Comparison of ENCODE assay signal across 8 mouse cellular contexts in genomic region chr11:110398553-110399239, GRCm38 (mm10). TPM values are rescaled to one million over a fixed set of nuclear protein-coding genes. Genes with fewer than 3 reads are reported as not detected.
DNase-seq lines count a peak whose midpoint lies in the region; ATAC-seq and TF ChIP-seq lines count a peak whose summit lies in the region.

Map2k6 (plus strand) TSS chr11:110399122.

- peak within 1 kb of the TSS; percentile 53 for H3K9ac ChIP-seq in lung, embryonic 15.5 days

- peak within 1 kb of the TSS; percentile 60 for H3K27ac ChIP-seq in lung, embryonic 15.5 days
- H3K27ac ChIP-seq in olfactory bulb, adult 2 months (ENCODE audit: insufficient read depth, low read depth, low read length), result peak within 1 kb of the TSS; percentile 56

- no peaks in the 10 kb centered on the region for H3K27me3 ChIP-seq in lung, embryonic 15.5 days

- H3K9me3 ChIP-seq in lung, embryonic 15.5 days, result no peaks in the 10 kb centered on the region

- H3K4me1 ChIP-seq in lung, embryonic 15.5 days, result peaks cover 28% of the 10 kb centered on the region
- peaks cover 5% of the 10 kb centered on the region for H3K4me1 ChIP-seq in olfactory bulb, adult 2 months (ENCODE audit: control insufficient read depth, insufficient read depth, low read length)

- TF ChIP-seq POLR2A in olfactory bulb, adult 2 months (IDR thresholded peaks at IDR 0.05; ENCODE audit: insufficient read depth, low read depth, low read length), result no peak

- WGBS in lung, embryonic 15.5 days, result 9% methylated on average over 20 of the region's 20 CpGs
- 8% methylated on average over 20 of the region's 20 CpGs for WGBS in olfactory bulb, adult 2 months

- DNase-seq in NIH3T3 (ENCODE audit: low read depth), result peak; percentile 87
- peak; percentile 82 for DNase-seq in cerebellum, adult 9-11 months
- DNase-seq in layer of hippocampus, adult 9-10 months (ENCODE audit: low spot score), result peak; percentile 77
- DNase-seq in thymus, adult 18-20 months, result peak; percentile 73 to 80

- H3K4me3 ChIP-seq in lung, embryonic 15.5 days, result peak within 1 kb of the TSS; percentile 61
- H3K4me3 ChIP-seq in olfactory bulb, adult 2 months (ENCODE audit: insufficient read depth, low read depth, low read length), result peak within 1 kb of the TSS; percentile 88

- H3K36me3 ChIP-seq in lung, embryonic 15.5 days, result no peaks in the 10 kb centered on the region

- TF ChIP-seq CTCF in olfactory bulb, adult 2 months (IDR thresholded peaks at IDR 0.05; ENCODE audit: insufficient read depth, low read depth, low read length), result no peak

- peak within 1 kb of the TSS; percentile 58 for H3K4me2 ChIP-seq in lung, embryonic 15.5 days

- peak; percentile 96 for ATAC-seq in frontal cortex, adult (ENCODE audit: low TSS enrichment)
- peak; percentile 97 to 98 for ATAC-seq in hematopoietic stem cell, adult 5-6 weeks (replicated peaks in 1 of 2; ENCODE audit: insufficient read depth in 1 of 2, low FRiP score in 2 of 2, low TSS enrichment in 1 of 2, low read depth in 1 of 2, poor library complexity in 2 of 2, severe bottlenecking in 2 of 2)
- peak; percentile 95 for ATAC-seq in lung, embryonic 15.5 days (ENCODE audit: borderline replicate concordance, extremely low read depth, low FRiP score, low TSS enrichment)

RNA-seq across cellular contexts. Expression of gene Map2k6, which starts in this region (rescaled TPM):
- 21.7 and 27.0 TPM in 2 replicates for total RNA-seq in hematopoietic stem cell, adult 5-6 weeks (2017)
- 20.6 and 21.2 TPM in 2 replicates for polyA plus RNA-seq in lung, embryonic 15.5 days (2015; fragmentation: Nextera tagmentation; extraction: Ambion mirVana)
- polyA plus RNA-seq in olfactory bulb, adult 2 months (2012; ENCODE audit: insufficient read depth, insufficient read length, low replicate concordance, missing spikeins), result not detected in 2 replicates

Comparison
In these comparisons a context has a peak if more than half of its experiments do, and no peak if none do; other contexts are left out.
1. Peak in every context shown above with its lines: DNase-seq, ATAC-seq, H3K4me3 ChIP-seq and H3K27ac ChIP-seq.